Mouse (Mus musculus) brain, embryonic 14.5 days (tissue): Measurements from ENCODE around the gene Zfhx3.

Experiments
- CTCF ChIP-seq: fragments of 200-500 bp; IDR thresholded peaks from 2 replicates; pipeline ENCODE4 v1.5.1; 2012; ENCODE audit warnings: inconsistent platforms, mild to moderate bottlenecking, moderate library complexity, borderline replicate concordance; ENCODE audit not compliant: insufficient read depth, insufficient read length; ENCODE audit errors: extremely low read depth
- POLR2A ChIP-seq: fragments of 200-500 bp; IDR thresholded peaks from 2 replicates; pipeline ENCODE4 v1.6.1; 2012; ENCODE audit warnings: mild to moderate bottlenecking, inconsistent platforms, borderline replicate concordance; ENCODE audit not compliant: poor library complexity, insufficient read depth, insufficient read length, severe bottlenecking; ENCODE audit errors: extremely low read depth

DNA sequence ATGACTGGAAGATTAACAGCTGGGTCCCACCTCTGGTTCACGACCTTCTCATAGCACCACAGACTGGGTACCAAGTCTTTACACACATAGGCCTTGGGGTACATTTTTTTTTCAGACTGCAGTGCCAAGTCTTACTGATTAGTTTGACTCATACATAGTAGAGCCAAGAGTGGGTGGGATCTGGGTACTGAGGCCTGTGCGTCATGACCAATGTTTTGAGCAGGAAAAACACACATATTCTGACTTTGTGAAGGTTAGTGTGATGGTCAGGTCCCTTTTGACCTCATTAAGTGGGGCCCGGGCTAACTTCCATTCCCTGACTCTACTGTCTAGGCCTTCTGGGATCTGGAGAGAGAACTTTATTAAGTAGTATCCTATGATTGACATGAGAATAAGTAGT lies 853.6 kb downstream of the Zfhx3 start:
- TF ChIP-seq CTCF (no peak), POLR2A (no peak)
